In genomic region chr2:152819097-152819624, GRCm38 (mm10) we compare ENCODE assay signal across 11 mouse cellular contexts. TPM values are rescaled to one million over a fixed set of nuclear protein-coding genes. Genes with fewer than 3 reads are reported as not detected.
DNase-seq lines count a peak whose midpoint lies in the region; ATAC-seq lines count a peak whose summit lies in the region.
"Had no signal": no experiment of that assay in that cellular context is flagged by ENCODE, and none has a peak within 500 bp of the region (broad histone marks: within the 10 kb centered on the region; RNA-seq: fewer than 3 reads in every experiment).

No protein-coding gene starts in this region.

- H3K9me3 ChIP-seq in embryonic facial prominence, embryonic 13.5 days, result no peaks in the 10 kb centered on the region
- no peaks in the 10 kb centered on the region; the same call in 1 of the 2 replicates for H3K9me3 ChIP-seq in embryonic facial prominence, embryonic 10.5 days
- peaks cover 3% of the 10 kb centered on the region; the same call in 1 of the 2 replicates for H3K9me3 ChIP-seq in kidney, embryonic 14.5 days (ENCODE audit: control insufficient read depth, low read length)
- H3K9me3 ChIP-seq: midbrain, embryonic 10.5 days had no signal

- no peak overlapping the region for H3K4me2 ChIP-seq in embryonic facial prominence, embryonic 13.5 days
- H3K4me2 ChIP-seq in kidney, embryonic 14.5 days (replicated peaks; ENCODE audit: low read depth, low read length), result no peak overlapping the region

- no peak for DNase-seq in embryonic facial prominence, embryonic 10.5 days (ENCODE audit: low spot score)
- no peak for DNase-seq in kidney, postnatal 14 days
- DNase-seq in thymus, postnatal 25 days, result peak; percentile 3
- no peak for DNase-seq in thymus, postnatal 14 days
- DNase-seq in adrenal gland, postnatal 14 days, result no peak
- DNase-seq in adrenal gland, adult 8-10 months, result no peak
- DNase-seq: gastrocnemius, postnatal 10 days had no signal

- 89% methylated on average over 3 of the region's 3 CpGs for WGBS in embryonic facial prominence, embryonic 13.5 days
- 91% methylated on average over 3 of the region's 3 CpGs for WGBS in embryonic facial prominence, embryonic 10.5 days
- 96% methylated on average over 3 of the region's 3 CpGs for WGBS in kidney, embryonic 14.5 days

- H3K27me3 ChIP-seq in embryonic facial prominence, embryonic 13.5 days, result no peaks in the 10 kb centered on the region
- no peaks in the 10 kb centered on the region for H3K27me3 ChIP-seq in embryonic facial prominence, embryonic 10.5 days (replicated peaks; ENCODE audit: low read depth, poor library complexity, severe bottlenecking)
- H3K27me3 ChIP-seq in kidney, embryonic 14.5 days (ENCODE audit: control insufficient read depth, insufficient read depth, low read length), result no peaks in the 10 kb centered on the region

- H3K9ac ChIP-seq in embryonic facial prominence, embryonic 13.5 days, result no peak overlapping the region
- no peak overlapping the region for H3K9ac ChIP-seq in kidney, embryonic 14.5 days (ENCODE audit: low read depth, low read length)

- peaks cover 66% of the 10 kb centered on the region for H3K4me1 ChIP-seq in embryonic facial prominence, embryonic 13.5 days
- H3K4me1 ChIP-seq in embryonic facial prominence, embryonic 10.5 days, result peaks cover 58% of the 10 kb centered on the region
- H3K4me1 ChIP-seq in kidney, embryonic 14.5 days (ENCODE audit: control insufficient read depth, insufficient read depth, low read length), result peaks cover 43% of the 10 kb centered on the region

- H3K27ac ChIP-seq in embryonic facial prominence, embryonic 13.5 days, result peak overlapping the region; percentile 78; the same call in 1 of the 2 replicates
- H3K27ac ChIP-seq in embryonic facial prominence, embryonic 10.5 days (replicated peaks), result no peak overlapping the region; the same call in none of the 2 replicates
- peak overlapping the region; percentile 71; the same call in 1 of the 2 replicates for H3K27ac ChIP-seq in kidney, embryonic 14.5 days (ENCODE audit: low read depth, low read length)

- no peak for ATAC-seq in embryonic facial prominence, embryonic 13.5 days (ENCODE audit: insufficient number of reproducible peaks, insufficient read depth, low FRiP score, low TSS enrichment, low read depth)
- no peak for ATAC-seq in kidney, embryonic 14.5 days (ENCODE audit: low FRiP score, low TSS enrichment)
- ATAC-seq: activated CD4-positive, CD25-positive, alpha-beta regulatory T cell, adult 4 months had no signal

- H3K4me3 ChIP-seq in embryonic facial prominence, embryonic 13.5 days, result no peak overlapping the region
- no peak overlapping the region for H3K4me3 ChIP-seq in embryonic facial prominence, embryonic 10.5 days
- H3K4me3 ChIP-seq in kidney, embryonic 14.5 days (ENCODE audit: low read length), result no peak overlapping the region
- H3K4me3 ChIP-seq: midbrain, embryonic 10.5 days had no signal

- peaks cover 28% of the 10 kb centered on the region for H3K36me3 ChIP-seq in embryonic facial prominence, embryonic 13.5 days
- H3K36me3 ChIP-seq in embryonic facial prominence, embryonic 10.5 days (replicated peaks), result peaks cover 71% of the 10 kb centered on the region
- H3K36me3 ChIP-seq in kidney, embryonic 14.5 days (ENCODE audit: control insufficient read depth, insufficient read depth, low read length), result peaks cover 10% of the 10 kb centered on the region

RNA-seq across cellular contexts. Expression of gene Bcl2l1, which starts 12.4 kb away (rescaled TPM):
- 100 and 102 TPM in 2 replicates for polyA plus RNA-seq in embryonic facial prominence, embryonic 13.5 days (2015; fragmentation: Nextera tagmentation; extraction: Ambion mirVana)
- polyA plus RNA-seq in embryonic facial prominence, embryonic 10.5 days (2016; fragmentation: Nextera tagmentation; extraction: Ambion mirVana), result 102 and 106 TPM in 2 replicates
- 66.9 and 96.1 TPM in 2 replicates for polyA plus RNA-seq in kidney, embryonic 14.5 days (2014; fragmentation: Nextera tagmentation; extraction: Ambion mirVana)
- 64.3 and 72.4 TPM in 2 replicates for total RNA-seq in adrenal gland, postnatal 14 days (2021)
- total RNA-seq in adrenal gland, adult 8-10 months (2022), result 10 to 100 TPM; 58.5 to 74.6 (median 72.0) TPM

RNA-seq across cellular contexts. Expression of gene Tpx2, which starts 28.6 kb away (rescaled TPM):
- 86.4 and 86.6 TPM in 2 replicates for polyA plus RNA-seq in embryonic facial prominence, embryonic 13.5 days (2015; fragmentation: Nextera tagmentation; extraction: Ambion mirVana)
- 144 and 151 TPM in 2 replicates for polyA plus RNA-seq in embryonic facial prominence, embryonic 10.5 days (2016; fragmentation: Nextera tagmentation; extraction: Ambion mirVana)
- 107 and 124 TPM in 2 replicates for polyA plus RNA-seq in kidney, embryonic 14.5 days (2014; fragmentation: Nextera tagmentation; extraction: Ambion mirVana)
- total RNA-seq in adrenal gland, postnatal 14 days (2021), result 16.6 and 20.3 TPM in 2 replicates
- 1 to 10 TPM; 1.9 to 2.1 (median 1.9) TPM for total RNA-seq in adrenal gland, adult 8-10 months (2022)
